Mouse (Mus musculus): ENCODE data around the gene Zbed3. TPM values are rescaled to one million over a fixed set of nuclear protein-coding genes. Genes with fewer than 3 reads are reported as not detected.
"Not testable (repeated sequence)": the region's sequence is repeated elsewhere in the genome, so short reads cannot be mapped to it uniquely, and the experiment has no call there.

The Zbed3 gene
- polyA plus RNA-seq, 1 experiment from 2014 or later: 73.5 TPM

DNA sequence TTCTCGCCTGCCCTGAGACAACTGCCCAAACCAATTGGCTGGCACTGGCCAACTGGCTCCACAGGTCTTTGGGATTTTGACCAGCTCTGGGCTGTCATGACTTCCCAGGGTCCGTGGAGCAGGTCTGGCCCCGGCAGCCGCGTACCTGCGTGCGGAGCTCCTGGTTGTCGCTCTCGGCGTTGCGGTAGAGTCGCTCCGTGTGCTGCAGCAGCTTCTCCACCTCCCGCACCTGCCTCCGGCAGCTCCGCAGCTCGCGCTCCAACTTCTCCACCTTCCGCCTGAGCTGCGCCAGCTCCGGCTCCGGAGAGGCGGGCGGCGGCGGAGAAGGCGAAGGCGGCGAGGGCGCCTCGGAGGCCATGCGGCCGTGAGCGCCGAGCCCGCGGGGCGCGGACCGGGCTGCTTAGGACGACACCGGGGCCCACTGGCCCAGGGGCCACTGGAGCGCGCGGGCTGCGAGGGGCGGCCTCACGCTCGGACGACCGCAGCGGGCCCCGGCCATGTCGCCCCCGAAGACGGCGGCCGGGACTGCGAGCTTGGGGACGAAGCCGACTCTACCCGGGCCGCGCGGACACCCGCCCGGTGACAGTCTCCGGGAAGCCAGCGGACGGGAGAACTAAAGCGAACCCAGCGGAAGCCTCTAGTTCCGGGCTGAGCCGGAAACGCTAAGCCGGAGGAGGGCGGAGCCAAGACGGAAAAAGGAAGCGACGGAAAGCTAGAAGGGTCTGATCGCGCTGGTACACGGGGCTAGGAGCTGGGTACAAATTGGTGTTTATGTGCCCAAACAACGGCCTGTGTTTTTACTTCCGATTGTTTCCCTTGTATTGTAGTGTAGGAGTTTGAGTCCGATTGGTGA, 51.5 kb downstream of the Zbed3 start, which contains the start of gene Aggf1:
Gene Aggf1 (minus strand): TSS at position 652 of the 853 bp plus-strand sequence.
- ATAC-seq (replicated peaks; ENCODE audit: low FRiP score, low read depth): peak; percentile 94
- under 1% methylated on average over 86 of the region's 86 CpGs for WGBS
- TF ChIP-seq CTCF (IDR thresholded peaks at IDR 0.05; ENCODE audit: low read depth): no peak

DNA sequence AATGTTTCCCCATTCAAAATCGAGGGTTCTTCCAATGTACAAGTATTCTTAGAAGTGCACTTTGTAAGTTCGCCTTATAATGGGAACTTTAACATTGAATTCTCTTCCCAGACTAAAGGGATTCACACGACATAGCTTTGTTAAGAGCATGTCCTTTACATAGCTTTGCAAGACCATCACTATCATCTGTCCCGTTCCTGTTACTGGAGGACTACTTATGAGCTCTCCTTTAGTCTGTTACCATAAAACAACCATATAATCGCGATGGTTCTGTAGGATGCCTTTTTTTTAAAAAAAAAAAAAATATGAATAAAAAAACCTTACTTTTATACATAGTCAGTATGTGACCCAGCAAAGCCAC, 52.1 kb downstream of the Zbed3 start:
- DNase-seq (ENCODE audit: low spot score) (no peak), ATAC-seq (replicated peaks; ENCODE audit: low FRiP score, low read depth) (0 out of 2 replicates have a peak, but pooled peaks have one; percentile 18)
- peak overlapping the region; percentile 92 for H3K27ac ChIP-seq
- H3K4me2 ChIP-seq (ENCODE audit: low read length): peak overlapping the region; percentile 86
- 27% methylated on average over 6 of the region's 6 CpGs for WGBS
- no peaks in the 10 kb centered on the region for H3K27me3 ChIP-seq (ENCODE audit: insufficient read depth, low read length)
- H3K4me1 ChIP-seq (replicated peaks; ENCODE audit: insufficient read depth, low read length): peaks cover 8% of the 10 kb centered on the region; the same call in 1 of the 2 replicates
- peak overlapping the region; percentile 95 for H3K9ac ChIP-seq (ENCODE audit: low read depth, low read length)
- H3K4me3 ChIP-seq (replicated peaks; ENCODE audit: low read depth, low read length): peak overlapping the region; percentile 99
- H3K9me3 ChIP-seq (replicated peaks; ENCODE audit: low read length): no peaks in the 10 kb centered on the region
- no peak for TF ChIP-seq CTCF (IDR thresholded peaks at IDR 0.05; ENCODE audit: low read depth)
- peaks cover 5% of the 10 kb centered on the region for H3K36me3 ChIP-seq (ENCODE audit: insufficient read depth, low read length)

More for the DNA sequence above, 51.5 kb downstream of the Zbed3 start, which contains the start of gene Aggf1:
- H3K27ac ChIP-seq: peak within 1 kb of the TSS; percentile 92
- peaks cover 8% of the 10 kb centered on the region; the same call in 1 of the 2 replicates for H3K4me1 ChIP-seq (replicated peaks; ENCODE audit: insufficient read depth, low read length)
- H3K4me3 ChIP-seq (replicated peaks; ENCODE audit: low read depth, low read length): peak within 1 kb of the TSS; percentile 99
- peak within 1 kb of the TSS; percentile 86 for H3K4me2 ChIP-seq (ENCODE audit: low read length)
- H3K9ac ChIP-seq (ENCODE audit: low read depth, low read length): peak within 1 kb of the TSS; percentile 95
- no peaks in the 10 kb centered on the region for H3K27me3 ChIP-seq (ENCODE audit: insufficient read depth, low read length)
- H3K36me3 ChIP-seq (ENCODE audit: insufficient read depth, low read length): peaks cover 11% of the 10 kb centered on the region
- peak; percentile 97 for DNase-seq (ENCODE audit: low spot score)
- no peaks in the 10 kb centered on the region for H3K9me3 ChIP-seq (replicated peaks; ENCODE audit: low read length)

DNA sequence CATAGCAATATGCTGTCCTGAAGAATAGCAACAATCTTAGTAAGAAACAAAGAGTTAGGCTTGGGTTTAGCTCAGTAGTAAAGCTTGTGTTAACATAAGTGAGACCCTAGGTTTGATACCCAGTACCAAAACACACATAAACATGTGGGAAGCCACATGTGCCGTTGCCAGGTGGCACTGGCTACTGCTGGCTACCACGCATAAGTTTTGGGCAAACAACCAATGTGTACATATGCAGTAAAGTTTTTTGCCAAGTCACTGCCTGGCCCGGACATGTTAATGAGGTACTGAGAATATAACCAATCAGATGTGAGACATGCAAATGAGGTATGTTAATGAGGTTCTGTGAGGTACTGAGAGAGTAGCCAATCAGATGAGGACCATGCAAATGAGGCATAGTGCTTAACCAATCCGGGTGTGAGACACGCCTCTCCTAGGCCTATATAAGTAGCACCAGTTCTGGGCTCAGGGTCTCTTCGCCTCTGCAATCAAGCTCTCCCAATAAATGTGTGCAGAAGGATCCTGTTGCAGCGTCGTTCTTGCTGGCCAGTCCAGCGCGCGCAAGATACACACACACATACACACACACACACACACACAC, 53.4 kb downstream of the Zbed3 start:
- not testable (repeated sequence) for H3K9me3 ChIP-seq (replicated peaks; ENCODE audit: low read length); DNase-seq (ENCODE audit: low spot score); H3K27me3 ChIP-seq (ENCODE audit: insufficient read depth, low read length); H3K9ac ChIP-seq (ENCODE audit: low read depth, low read length); ATAC-seq (replicated peaks; ENCODE audit: low FRiP score, low read depth); H3K27ac ChIP-seq; H3K36me3 ChIP-seq (ENCODE audit: insufficient read depth, low read length); H3K4me1 ChIP-seq (replicated peaks; ENCODE audit: insufficient read depth, low read length); H3K4me2 ChIP-seq (ENCODE audit: low read length); H3K4me3 ChIP-seq (replicated peaks; ENCODE audit: low read depth, low read length)
- WGBS: 96% methylated on average over 11 of the region's 11 CpGs

DNA sequence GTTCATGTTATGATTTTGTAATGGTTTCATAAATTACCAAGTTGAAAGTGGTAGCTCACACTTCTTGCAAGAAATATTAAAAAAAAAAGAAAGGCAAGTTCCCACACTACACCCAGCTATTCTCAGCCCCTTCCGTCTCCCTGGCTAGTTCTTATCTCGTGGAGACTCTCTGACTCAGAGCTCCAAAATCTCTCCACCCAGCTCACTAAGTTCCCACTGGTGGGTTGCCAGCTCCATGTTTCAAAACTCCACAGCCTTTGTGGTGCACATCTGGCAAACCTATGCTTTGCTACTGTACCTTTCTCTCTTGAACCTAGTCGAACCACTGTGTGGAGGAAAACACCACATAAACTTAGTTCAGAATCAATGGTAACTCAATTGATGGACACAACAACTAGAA, 55.3 kb downstream of the Zbed3 start:
- H3K4me3 ChIP-seq (replicated peaks; ENCODE audit: low read depth, low read length): no peak overlapping the region
- no peak overlapping the region for H3K27ac ChIP-seq
- 88% methylated on average over 3 of the region's 3 CpGs for WGBS
- no peak overlapping the region for H3K4me2 ChIP-seq (ENCODE audit: low read length)
- DNase-seq (ENCODE audit: low spot score): no peak
- H3K9ac ChIP-seq (ENCODE audit: low read depth, low read length): no peak overlapping the region
- no peak for TF ChIP-seq CTCF (IDR thresholded peaks at IDR 0.05; ENCODE audit: low read depth)
- ATAC-seq (replicated peaks; ENCODE audit: low FRiP score, low read depth): no peak
- H3K27me3 ChIP-seq (ENCODE audit: insufficient read depth, low read length): no peaks in the 10 kb centered on the region
- no peaks in the 10 kb centered on the region for H3K9me3 ChIP-seq (replicated peaks; ENCODE audit: low read length)
- H3K4me1 ChIP-seq (replicated peaks; ENCODE audit: insufficient read depth, low read length): peaks cover 5% of the 10 kb centered on the region; the same call in 1 of the 2 replicates
- H3K36me3 ChIP-seq (ENCODE audit: insufficient read depth, low read length): no peaks in the 10 kb centered on the region

DNA sequence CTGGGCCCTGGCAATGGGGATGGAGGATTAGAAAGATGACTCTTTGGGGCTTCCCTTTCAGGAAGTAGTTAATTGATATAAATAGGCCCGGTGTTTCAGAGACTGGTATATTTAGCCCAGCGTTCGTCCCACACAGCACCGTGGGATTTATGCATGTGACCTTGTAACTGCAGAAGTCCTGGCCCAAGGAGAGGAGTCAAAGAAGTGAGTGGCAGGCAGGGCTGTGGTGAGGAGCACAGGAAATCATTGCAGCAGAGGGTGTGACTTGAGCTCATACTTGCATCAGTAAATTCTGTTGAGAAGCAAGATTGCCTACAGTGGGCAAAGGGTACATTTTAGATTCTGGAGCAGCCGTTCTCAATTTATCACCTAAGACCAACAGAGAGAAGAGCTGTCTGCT, 59.0 kb downstream of the Zbed3 start:
- no peaks in the 10 kb centered on the region for H3K9me3 ChIP-seq (replicated peaks; ENCODE audit: low read length)
- no peaks in the 10 kb centered on the region for H3K36me3 ChIP-seq (ENCODE audit: insufficient read depth, low read length)
- no peak overlapping the region for H3K4me2 ChIP-seq (ENCODE audit: low read length)
- H3K9ac ChIP-seq (ENCODE audit: low read depth, low read length): no peak overlapping the region
- no peaks in the 10 kb centered on the region for H3K27me3 ChIP-seq (ENCODE audit: insufficient read depth, low read length)
- no peak overlapping the region for H3K4me3 ChIP-seq (replicated peaks; ENCODE audit: low read depth, low read length)
- no peak for ATAC-seq (replicated peaks; ENCODE audit: low FRiP score, low read depth)
- no peak overlapping the region for H3K27ac ChIP-seq
- no peaks in the 10 kb centered on the region for H3K4me1 ChIP-seq (replicated peaks; ENCODE audit: insufficient read depth, low read length)
- 46% methylated on average over 5 of the region's 5 CpGs for WGBS
- no peak for DNase-seq (ENCODE audit: low spot score)
- no peak for TF ChIP-seq CTCF (IDR thresholded peaks at IDR 0.05; ENCODE audit: low read depth)

Other genes starting within 250 kb of the Zbed3 start
- 12.1 and 13.8 TPM in 2 replicates for gene Pde8b, start 73.3 kb upstream of the Zbed3 start, polyA plus RNA-seq (2015; fragmentation: Nextera tagmentation; extraction: Ambion mirVana)
- gene Aggf1, start 51.7 kb downstream of the Zbed3 start, polyA plus RNA-seq (2015; fragmentation: Nextera tagmentation; extraction: Ambion mirVana): 32.2 and 33.1 TPM in 2 replicates
- 0.17 TPM in 1 of 2 replicates, not detected in the other for gene Crhbp, start 121.3 kb downstream of the Zbed3 start, polyA plus RNA-seq (2015; fragmentation: Nextera tagmentation; extraction: Ambion mirVana)
- gene S100z, start 155.1 kb downstream of the Zbed3 start, polyA plus RNA-seq (2015; fragmentation: Nextera tagmentation; extraction: Ambion mirVana): not detected in 2 replicates
- gene F2rl1, start 201.6 kb downstream of the Zbed3 start, polyA plus RNA-seq (2015; fragmentation: Nextera tagmentation; extraction: Ambion mirVana): 10.4 and 10.7 TPM in 2 replicates

Measured in kidney, postnatal 0 days (tissue).